Mouse (Mus musculus) testis, adult 2 months (tissue): ENCODE results near the gene Alg9. TPM values are rescaled to one million over a fixed set of nuclear protein-coding genes. Genes with fewer than 3 reads are reported as not detected.
A peak's percentile ranks its signal among the peaks of the same experiment; 100 is the strongest.

ENCODE experiments used
- H3K27ac ChIP-seq: fragments of 200-500 bp; 2 replicates; pipeline ENCODE4 v1.5.1; 2012; ENCODE audit warnings: low read depth, low read length; ENCODE audit not compliant: control insufficient read depth, insufficient read depth
- H3K27me3 ChIP-seq: fragments of 200-500 bp; 2 replicates; pipeline ENCODE4 v1.6.1; 2012; ENCODE audit warnings: mild to moderate bottlenecking, low read length, moderate library complexity; ENCODE audit not compliant: control insufficient read depth, insufficient read depth
- H3K36me3 ChIP-seq: fragments of 200-500 bp; 2 replicates; pipeline ENCODE4 v1.6.1; 2012; ENCODE audit warnings: mild to moderate bottlenecking, low read length; ENCODE audit not compliant: control insufficient read depth, insufficient read depth
- H3K4me1 ChIP-seq: fragments of 200-500 bp; 2 replicates; pipeline ENCODE4 v1.6.1; 2012; ENCODE audit warnings: low read length; ENCODE audit not compliant: control insufficient read depth, insufficient read depth
- H3K4me3 ChIP-seq: fragments of 200-500 bp; 2 replicates; pipeline ENCODE4 v1.5.1; 2012; ENCODE audit warnings: low read depth, mild to moderate bottlenecking, low read length, moderate library complexity, mixed read lengths; ENCODE audit not compliant: control insufficient read depth
- CTCF ChIP-seq: fragments of 200-500 bp; IDR thresholded peaks from 2 replicates; pipeline ENCODE4 v1.5.1; 2012; ENCODE audit warnings: low read depth, mild to moderate bottlenecking, inconsistent platforms, low read length, moderate library complexity; ENCODE audit not compliant: control insufficient read depth, insufficient read depth, insufficient replicate concordance
- POLR2A ChIP-seq: fragments of 200-500 bp; IDR thresholded peaks from 2 replicates; pipeline ENCODE4 v1.6.1; 2012; ENCODE audit warnings: low read depth, mild to moderate bottlenecking, inconsistent platforms, low read length, moderate library complexity; ENCODE audit not compliant: control insufficient read depth
- polyA plus RNA-seq: library from polyadenylated mRNA; depleted of rRNA; stranded (reverse); fragments of >200 nt; gene quantifications from 2 replicates; pipeline ENCODE4 v1.2.3, GENCODE M21; 2012

The Alg9 gene
- polyA plus RNA-seq, 1 experiment: 40.0 TPM

GRCm38 (mm10) chr9:50775662-50776126, 875 bp downstream of the Alg9 start:
- TF ChIP-seq CTCF: no peak
- TF ChIP-seq POLR2A: no peak
- no peak overlapping the region; the same call in 1 of the 2 replicates for H3K27ac ChIP-seq
- H3K27me3 ChIP-seq: no peaks in the 10 kb centered on the region
- H3K4me3 ChIP-seq: peak overlapping the region; percentile 93
- H3K4me1 ChIP-seq: 0 out of 2 replicates have a peak, but pooled peaks cover 2% of the 10 kb centered on the region
- H3K36me3 ChIP-seq: peaks cover 2% of the 10 kb centered on the region; the same call in 1 of the 2 replicates

- no peak for TF ChIP-seq CTCF
- no peak for TF ChIP-seq POLR2A
- Histone ChIP-seq H3K4me3 (peak overlapping the region; percentile 93), H3K27me3 (no peaks in the 10 kb centered on the region), H3K4me1 (0 out of 2 replicates have a peak, but pooled peaks cover 2% of the 10 kb centered on the region), H3K27ac (no peak overlapping the region), H3K36me3 (peaks cover 1% of the 10 kb centered on the region; the same call in 1 of the 2 replicates)
Observed at GRCm38 (mm10) chr9:50776162-50776760, 1.4 kb downstream of the Alg9 start.

- Histone ChIP-seq H3K4me1 (no peaks in the 10 kb centered on the region), H3K27ac (no peak overlapping the region), H3K27me3 (no peaks in the 10 kb centered on the region), H3K4me3 (no peak overlapping the region), H3K36me3 (peaks cover 1% of the 10 kb centered on the region)
- TF ChIP-seq POLR2A: no peak
- peak; percentile 38; the same call in 1 of the 2 replicates for TF ChIP-seq CTCF
Observed at GRCm38 (mm10) chr9:50782155-50782554, 7.3 kb downstream of the Alg9 start.

- Histone ChIP-seq H3K36me3 (peaks cover 2% of the 10 kb centered on the region), H3K4me1 (no peaks in the 10 kb centered on the region), H3K27me3 (no peaks in the 10 kb centered on the region), H3K4me3 (no peak overlapping the region), H3K27ac (no peak overlapping the region)
- TF ChIP-seq CTCF (no peak), POLR2A (no peak)
Observed at GRCm38 (mm10) chr9:50795266-50795665, 20.4 kb downstream of the Alg9 start.

GRCm38 (mm10) chr9:50796776-50797175, 22.0 kb downstream of the Alg9 start:
- TF ChIP-seq POLR2A (no peak), CTCF (no peak)
- Histone ChIP-seq H3K36me3 (peaks cover 2% of the 10 kb centered on the region), H3K27me3 (no peaks in the 10 kb centered on the region), H3K27ac (no peak overlapping the region), H3K4me3 (no peak overlapping the region), H3K4me1 (no peaks in the 10 kb centered on the region)

- H3K4me3 ChIP-seq: no peak overlapping the region
- no peaks in the 10 kb centered on the region for H3K27me3 ChIP-seq
- no peaks in the 10 kb centered on the region for H3K4me1 ChIP-seq
- no peaks in the 10 kb centered on the region for H3K36me3 ChIP-seq
- H3K27ac ChIP-seq: no peak overlapping the region
- TF ChIP-seq CTCF (no peak), POLR2A (no peak)
Observed at GRCm38 (mm10) chr9:50797641-50798040, 22.8 kb downstream of the Alg9 start.

GRCm38 (mm10) chr9:50798368-50798767, 23.5 kb downstream of the Alg9 start:
- H3K4me1 ChIP-seq: no peaks in the 10 kb centered on the region
- no peak overlapping the region for H3K4me3 ChIP-seq
- H3K36me3 ChIP-seq: no peaks in the 10 kb centered on the region
- H3K27me3 ChIP-seq: no peaks in the 10 kb centered on the region
- TF ChIP-seq CTCF: no peak
- no peak for TF ChIP-seq POLR2A
- H3K27ac ChIP-seq: no peak overlapping the region
